Mouse (Mus musculus): ENCODE measurements around the gene Il1a. TPM values are rescaled to one million over a fixed set of nuclear protein-coding genes. Genes with fewer than 3 reads are reported as not detected.

Il1a gene
- under 1 TPM in 1 of 2 experiments, not detected in 1; 0.10 TPM for total RNA-seq (2021)
- long read RNA-seq, experiment 1, result 0 reads
- long read RNA-seq, experiment 2, result 0 reads

DNA sequence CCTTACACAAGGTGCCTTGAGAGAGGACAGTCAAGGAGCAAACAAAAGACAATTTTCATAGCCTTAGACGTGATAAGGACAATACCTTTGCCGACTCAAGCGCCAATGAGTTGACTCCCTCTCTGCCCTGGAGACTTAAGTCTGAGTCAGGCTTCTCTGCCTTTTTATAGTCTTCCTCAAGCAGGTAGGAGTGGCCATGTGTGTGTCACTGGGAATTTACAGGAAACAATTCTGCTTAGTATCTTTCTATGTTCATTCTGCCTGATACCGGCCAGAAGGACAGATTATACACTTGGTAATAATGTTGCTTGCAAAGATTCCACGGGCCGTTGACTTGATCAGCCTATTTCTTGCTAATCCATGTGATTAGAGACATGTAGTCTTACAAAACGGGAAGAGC is at the start of gene Il1a:
Gene Il1a (minus strand): TSS at position 137 of the 400 bp plus-strand sequence.
- intact Hi-C loops (cut with DNase I), result no loop called here
- no peak for DNase-seq

DNA sequence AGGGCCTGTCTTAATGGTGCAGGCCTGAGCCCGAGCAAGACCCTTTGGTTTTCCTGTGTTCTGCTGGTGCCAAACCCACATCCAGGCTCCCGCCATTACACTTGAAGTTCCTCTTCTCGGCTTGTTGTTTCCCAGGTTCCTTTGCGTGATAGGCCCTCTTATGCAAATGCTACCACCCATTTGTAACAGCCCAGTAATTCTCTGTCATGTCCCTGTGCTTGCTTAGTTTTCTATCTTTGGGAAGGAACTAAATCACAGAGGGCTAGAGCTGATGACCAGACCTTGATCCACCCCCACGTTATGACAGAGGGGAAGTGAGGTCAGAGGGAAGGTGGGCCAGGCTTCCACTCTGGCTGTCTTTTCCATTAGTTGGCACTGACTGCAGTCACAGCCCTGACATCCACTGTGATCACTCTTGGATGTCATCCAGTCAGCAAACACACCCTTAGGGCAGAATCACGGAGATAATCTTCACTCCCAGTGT is 28.4 kb upstream of the Il1a start:
- no peak for DNase-seq
- intact Hi-C loops (cut with DNase I), result no loop called here

DNA sequence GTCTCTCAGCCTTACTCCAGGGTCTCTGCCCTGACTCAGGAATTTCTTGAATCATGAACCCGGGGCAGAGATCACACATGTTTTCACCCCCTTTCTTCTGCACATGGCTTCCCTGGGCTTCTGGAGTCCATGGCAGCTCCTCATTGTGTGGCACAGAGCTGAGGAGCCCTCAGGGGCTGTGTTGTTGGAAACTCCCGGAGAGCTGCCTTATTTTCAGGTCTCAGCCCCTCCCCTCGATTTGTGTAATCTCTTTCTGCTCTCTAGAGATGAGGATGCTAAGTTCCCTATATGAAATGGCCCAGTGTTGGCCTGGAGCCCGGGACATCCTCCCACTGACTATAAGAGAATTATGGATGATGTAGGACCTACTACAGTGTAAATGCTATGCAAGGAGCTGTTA is 23.7 kb upstream of the Il1a start:
- intact Hi-C loops (cut with DNase I), result no loop called here
- DNase-seq, result no peak

DNA sequence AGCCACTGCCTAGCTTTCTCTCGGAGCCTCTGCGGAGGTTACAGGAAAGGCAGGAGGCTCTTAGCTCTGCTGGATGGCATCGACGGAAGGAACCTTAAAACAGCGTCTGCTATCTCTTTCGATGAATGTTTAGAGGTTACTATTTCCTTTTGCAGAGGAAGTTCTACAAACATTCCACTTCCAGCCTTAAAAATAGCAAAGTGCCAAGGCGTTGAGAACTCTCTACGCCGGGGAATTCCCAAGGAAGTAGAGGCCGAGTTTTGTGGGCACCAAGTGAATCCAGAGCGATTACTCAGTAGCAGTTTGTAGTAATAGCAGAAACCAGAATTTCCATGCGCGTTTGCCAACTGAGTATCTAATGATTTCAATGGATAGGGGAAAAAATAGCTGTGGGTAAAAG is 20.8 kb upstream of the Il1a start:
- intact Hi-C loops (cut with DNase I), result no loop called here
- DNase-seq, result no peak

DNA sequence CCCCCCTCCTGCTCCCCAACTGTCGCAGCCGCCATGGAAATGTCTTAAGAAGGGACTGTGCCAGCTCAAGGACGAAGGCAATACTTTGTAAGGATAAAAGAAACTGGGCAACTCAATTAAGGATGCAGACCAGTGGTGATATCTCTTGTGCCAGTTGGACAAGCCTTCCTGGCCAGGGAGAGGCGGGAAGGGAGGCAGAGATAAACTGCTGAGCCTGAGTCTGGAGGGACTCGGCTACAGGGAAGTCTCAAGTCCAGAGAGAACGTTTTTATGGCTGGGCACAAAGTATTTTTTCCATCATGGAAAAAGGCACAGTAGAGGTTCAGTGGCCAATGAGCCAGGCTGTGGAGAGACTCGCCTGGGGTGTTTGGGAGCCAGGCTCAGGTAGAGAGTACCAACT is 20.3 kb upstream of the Il1a start:
- DNase-seq, result no peak
- intact Hi-C loops (cut with DNase I), result no loop called here

DNA sequence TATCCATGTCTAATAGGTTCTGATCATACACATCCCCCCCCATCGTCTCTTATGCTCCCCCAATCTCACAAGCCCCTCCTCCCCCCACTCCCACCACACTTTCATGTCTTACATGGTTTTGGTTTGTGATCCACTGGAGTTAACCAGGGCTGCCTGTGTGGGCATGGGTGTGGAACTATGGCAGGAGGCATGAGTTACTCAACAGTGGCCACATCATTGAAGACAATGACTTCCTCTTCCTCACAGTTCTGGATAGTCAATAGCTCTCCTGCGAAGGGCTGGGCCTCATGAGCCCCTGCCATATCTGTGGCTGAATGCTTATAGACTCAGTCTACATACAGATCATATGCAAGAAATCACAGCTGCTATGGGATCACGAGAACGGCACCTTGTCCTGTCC is 18.5 kb upstream of the Il1a start:
- intact Hi-C loops (cut with DNase I), result no loop called here
- no peak for DNase-seq

DNA sequence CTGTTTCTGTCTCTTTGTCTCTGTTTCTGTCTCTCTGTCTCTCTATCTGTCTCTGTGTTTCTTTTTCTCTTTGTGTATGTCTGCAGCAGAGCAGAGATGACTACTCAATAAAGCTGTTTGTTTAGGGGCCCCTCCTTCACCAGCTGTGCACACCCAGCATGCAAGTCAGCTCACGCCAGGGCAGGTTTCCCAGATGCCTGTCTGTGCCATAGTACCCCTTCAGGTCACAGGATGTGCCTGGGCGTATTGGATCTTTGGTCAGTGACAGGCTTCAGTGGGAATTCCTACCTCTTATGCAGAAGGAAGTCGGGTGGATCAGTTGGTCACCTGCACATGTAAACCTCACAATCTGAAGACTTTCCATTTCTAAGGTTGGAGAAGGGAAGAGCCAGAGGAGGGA is 14.4 kb upstream of the Il1a start:
- intact Hi-C loops (cut with DNase I), result no loop called here
- DNase-seq, result no peak

DNA sequence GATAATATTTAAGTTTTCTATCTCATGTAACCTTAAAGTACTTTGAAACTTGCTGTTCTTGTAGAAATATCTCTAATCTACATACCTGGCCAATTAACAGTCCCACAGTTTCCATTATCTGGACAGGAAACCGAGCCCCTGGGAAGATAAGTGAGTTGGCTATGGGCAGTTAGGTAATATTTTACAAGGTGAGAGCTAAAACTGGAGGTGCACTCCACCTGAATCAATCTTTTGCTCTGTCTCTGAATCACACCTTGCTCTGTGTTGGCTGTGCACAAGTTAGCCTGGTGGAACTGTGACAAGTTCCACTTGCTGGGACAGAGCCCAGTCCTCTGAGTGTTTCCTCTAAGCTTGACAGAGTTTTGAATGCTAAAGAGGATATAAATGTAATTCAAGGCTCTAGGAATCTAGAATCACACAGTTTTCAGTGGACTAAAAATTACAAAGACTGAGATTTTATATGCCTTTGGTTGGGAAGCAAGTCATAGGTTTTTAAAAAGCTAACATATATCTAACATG is 12.4 kb upstream of the Il1a start:
- intact Hi-C loops (cut with DNase I), result no loop called here
- no peak for DNase-seq

DNA sequence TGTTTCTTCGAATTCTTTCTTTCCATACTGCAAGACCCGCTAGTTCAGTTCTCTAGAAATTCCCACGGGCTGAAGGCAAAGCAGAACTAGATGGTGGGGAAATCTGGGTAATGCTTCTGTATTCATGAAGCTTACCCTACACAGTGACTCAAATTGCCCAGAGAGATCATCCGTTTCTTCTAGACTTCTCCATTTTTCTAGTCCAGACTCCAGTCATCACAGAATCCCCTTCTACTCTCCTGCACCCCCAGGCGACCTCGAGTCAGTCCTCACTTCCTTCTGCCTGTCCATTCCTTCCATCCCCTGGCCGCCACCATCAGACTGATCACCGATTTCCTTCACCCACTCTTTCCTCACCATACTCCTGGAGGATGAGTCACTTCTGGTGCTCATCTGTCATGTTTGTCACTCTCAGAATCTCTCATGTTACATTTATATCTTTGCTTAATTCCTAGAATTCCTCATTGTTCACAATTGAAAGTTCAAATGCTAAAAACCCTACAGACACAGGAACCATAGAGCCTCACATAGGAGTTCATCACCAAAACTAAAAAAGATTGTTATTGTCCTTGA is 10.3 kb upstream of the Il1a start:
- intact Hi-C loops (cut with DNase I), result no loop called here
- no peak for DNase-seq

DNA sequence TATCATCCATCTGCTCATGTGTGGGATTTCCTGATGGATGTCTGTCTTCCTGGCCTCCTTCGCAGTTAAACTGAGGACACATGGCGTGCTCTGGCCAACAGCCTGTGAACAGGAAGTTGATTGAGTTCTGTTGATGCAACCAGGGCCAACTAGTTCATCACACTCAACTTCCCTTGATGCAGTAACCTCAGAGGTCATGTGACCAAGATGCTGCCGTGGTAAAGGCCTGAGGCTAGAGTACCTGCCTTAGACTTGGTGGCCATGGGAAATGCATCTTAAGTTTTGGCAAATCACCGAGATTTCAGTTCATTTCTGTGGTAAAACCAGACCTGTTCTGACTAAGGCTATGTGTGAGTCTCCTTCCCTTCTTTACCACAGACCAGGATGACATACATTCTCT is 6.1 kb upstream of the Il1a start:
- intact Hi-C loops (cut with DNase I), result no loop called here
- DNase-seq, result no peak

DNA sequence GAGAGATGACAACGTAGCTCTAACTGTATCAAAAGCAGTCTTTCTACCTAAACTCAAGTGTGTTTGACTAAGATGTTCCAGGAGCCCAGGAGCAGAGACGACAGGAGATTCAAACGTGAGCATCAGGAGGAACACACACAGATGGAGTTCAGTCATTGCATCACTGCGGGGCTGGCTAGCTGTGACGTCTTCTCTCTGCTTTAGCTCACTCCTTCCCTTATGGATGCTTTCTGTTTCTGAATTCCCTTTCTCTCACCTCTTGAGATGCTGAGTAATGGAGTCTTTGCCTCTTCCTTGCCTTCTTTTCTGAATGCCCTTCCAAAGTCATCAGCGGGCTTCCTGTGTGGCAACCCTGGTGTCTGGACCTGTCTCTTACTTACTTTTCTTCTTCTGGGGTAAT is 5.1 kb upstream of the Il1a start:
- no peak for DNase-seq
- intact Hi-C loops (cut with DNase I), result no loop called here

DNA sequence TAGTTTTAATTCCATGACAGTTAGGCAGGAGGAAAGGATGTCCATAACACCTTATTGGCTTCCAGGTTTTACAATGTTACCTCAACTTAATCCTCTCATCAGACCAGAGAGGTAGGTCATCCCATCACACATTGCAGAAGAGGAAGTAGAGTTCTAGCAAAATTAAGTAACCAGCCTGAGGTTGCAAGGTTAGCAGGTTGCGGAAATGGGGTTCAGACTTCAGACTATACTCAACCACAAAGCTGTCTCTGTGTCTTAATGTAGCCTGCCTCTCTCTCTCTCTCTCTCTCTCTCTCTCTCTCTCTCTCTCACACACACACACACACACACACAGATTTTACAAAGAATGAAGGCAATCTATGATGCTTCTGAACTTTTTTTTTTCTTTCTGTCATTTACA is 4.2 kb upstream of the Il1a start:
- no peak for DNase-seq
- intact Hi-C loops (cut with DNase I), result no loop called here

DNA sequence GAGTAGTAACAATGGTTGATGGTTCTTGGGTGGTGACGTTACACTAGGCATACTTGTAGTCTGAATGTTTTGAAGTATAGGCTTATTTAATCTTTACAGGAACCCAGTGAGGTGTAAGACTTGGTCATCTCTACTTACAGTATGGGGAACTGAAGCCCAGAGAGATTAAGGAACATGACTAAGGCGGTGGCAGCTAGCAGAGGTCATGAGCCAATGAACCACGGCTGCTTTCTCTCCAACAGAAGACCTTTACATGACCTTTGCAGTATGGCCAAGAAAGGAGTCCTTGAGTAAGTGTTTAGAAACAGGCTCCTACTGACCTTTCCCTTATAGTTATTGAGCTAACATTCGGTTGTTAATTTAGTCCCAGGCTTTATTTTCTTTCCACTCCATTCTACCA is 3.8 kb downstream of the Il1a start:
- intact Hi-C loops (cut with DNase I), result no loop called here
- no peak for DNase-seq

DNA sequence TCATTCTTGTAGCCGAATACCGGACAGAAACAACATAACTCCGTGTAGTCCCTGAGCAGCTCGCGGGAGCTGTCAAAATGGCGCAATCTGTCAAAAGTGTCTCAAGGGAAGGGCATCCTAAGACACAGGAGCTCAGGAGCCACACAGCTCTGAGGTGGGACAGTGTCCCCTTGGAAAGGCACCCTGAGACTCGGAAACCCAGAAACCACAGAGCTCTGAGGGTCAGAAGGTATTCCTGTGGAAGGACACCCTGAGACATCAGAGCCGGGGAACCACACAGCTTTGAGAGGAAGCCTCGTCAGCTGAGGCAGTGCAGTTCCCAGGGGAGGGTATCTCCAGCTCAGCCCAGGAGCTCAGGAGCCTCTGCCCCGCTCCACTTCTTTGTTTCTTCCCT is 12.2 kb downstream of the Il1a start:
- intact Hi-C loops (cut with DNase I), result loop anchor here (2.0 to 5.0 kb wide), 2 partner anchors 95 to 111 kb away; no protein-coding TSS in a partner anchor
- DNase-seq, result no peak

DNA sequence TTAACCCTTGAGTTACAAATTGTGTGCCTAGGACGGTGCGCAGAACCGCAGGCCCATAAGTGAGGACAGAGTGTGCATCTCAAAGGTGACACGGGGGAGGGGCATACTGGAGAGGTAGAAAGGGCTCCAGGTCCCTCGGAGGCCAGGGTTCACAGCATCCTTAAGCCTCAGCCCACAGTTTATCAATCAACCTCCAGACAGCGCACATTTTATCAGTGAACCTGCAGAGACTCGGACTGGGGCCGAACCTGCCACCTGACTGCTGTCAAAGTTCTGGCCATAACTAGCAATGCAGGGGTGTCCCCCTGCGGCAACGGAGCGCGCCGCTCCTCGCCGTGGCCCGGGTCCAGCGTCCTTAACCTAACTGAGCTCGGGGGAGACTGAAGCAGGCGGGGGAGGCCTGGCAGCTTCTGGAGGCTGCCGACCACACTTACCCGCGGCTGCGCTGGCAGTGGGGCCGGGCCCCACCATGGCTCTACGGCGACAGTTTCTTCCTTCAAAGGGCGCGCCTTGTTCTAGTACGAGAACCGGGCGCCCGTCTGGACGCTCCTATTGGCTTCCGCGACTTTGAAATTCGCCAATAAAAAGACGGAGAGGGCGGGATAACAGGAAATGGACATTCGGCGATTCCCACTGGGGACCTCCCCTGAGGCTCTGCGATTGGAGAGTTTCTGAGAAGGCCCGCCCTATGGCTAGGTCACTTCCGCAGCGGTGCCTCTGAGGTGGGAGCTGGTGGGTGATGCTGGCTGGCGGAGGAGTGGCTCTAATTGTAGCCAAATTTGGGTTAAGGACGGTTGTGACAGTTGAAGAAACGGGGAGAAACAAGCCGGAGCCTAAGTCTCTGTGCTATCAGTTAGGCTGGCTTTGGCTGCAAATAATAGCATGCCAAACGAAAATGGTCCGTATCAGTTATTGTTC is 12.8 kb downstream of the Il1a start, which contains the start of gene Ckap2l:
Gene Ckap2l (minus strand): TSS at position 542 of the 918 bp plus-strand sequence.
- peak; percentile 95 to 98 for DNase-seq
- intact Hi-C loops (cut with DNase I), result loop anchor here (2.0 to 5.0 kb wide), 2 partner anchors 95 to 112 kb away; no protein-coding TSS in a partner anchor

DNA sequence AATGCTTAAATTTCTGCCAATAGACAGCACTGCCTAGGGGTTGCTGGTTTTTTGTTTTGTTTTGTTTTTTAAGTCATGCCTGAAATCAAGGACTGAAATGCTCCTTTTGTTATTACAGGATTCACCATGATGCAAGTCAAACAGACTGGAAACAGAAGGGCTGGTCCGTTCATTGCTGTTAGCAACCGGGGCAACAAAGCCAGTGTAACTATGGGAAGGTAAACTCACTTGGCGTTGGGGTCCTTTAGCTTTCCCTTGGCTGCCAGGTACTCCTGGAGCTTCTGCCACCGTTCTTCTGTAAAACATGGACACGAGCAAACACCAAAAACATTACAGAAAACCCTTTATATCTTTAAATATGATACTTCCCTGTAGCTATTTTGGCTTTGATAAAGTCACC is 13.7 kb downstream of the Il1a start:
- DNase-seq, result no peak
- intact Hi-C loops (cut with DNase I), result loop anchor here (2.0 to 5.0 kb wide), 2 partner anchors 96 to 113 kb away; no protein-coding TSS in a partner anchor

DNA sequence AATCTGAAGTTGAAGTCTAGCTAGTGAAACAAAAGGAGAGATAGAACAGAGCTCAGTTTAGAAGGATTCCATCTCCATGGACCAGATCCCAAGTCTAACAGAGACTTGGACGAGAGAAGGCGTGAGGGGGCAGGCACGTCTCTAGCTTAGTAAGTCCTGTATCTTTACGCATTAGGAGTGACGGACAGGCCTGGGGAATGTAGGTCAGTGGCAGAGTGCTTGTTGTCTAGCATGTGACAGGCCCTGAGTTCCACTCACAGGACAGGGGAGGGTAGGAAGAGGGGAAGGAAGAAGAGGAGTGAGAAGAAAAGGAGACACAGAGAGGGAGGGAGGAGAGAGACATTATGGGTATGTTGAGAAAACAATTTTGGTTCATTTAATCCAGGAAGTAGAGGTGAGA is 14.7 kb downstream of the Il1a start:
- no peak for DNase-seq
- intact Hi-C loops (cut with DNase I), result loop anchor here (5.0 kb wide), 1 partner anchor 97 kb away; no protein-coding TSS in a partner anchor

DNA sequence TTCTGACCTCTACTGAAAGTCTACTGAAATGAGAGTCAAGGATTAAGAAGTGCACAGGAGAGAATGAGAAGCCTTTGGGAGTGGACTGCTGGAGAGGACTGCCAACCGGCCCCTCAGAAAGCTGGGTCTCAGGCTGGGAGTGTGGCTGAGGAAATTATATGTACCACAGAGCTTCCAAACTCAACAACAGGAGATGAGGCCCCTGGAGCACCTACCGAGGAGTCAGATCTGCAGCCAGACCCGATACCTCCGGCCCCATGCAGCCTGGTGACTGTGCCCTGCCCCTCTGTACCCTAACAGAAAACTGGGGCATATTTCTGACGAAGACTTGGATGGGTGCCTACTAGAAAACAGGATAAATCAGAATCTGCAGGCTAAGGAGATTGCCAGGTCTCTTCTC is 35.9 kb downstream of the Il1a start:
- no peak for DNase-seq
- intact Hi-C loops (cut with DNase I), result no loop called here

DNA sequence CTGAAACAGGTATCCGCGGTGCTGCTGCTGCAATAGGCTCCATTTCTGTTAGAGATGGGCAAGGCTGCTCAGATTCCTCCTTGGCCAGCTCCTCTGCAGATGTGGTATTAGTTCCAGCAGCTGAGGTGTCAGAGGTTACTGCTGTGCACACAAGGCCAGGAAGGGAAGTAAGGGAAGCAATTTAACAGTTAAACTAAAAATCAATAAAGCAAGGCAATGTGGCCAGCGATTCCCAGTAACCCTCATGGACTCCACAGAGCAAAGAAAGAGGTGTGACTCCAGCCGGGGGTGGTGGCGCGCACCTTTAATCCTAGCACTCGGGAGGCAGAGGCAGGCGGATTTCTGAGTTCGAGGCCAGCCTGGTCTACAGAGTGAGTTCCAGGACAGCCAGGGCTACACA is 39.2 kb downstream of the Il1a start:
- DNase-seq, result no peak
- intact Hi-C loops (cut with DNase I), result no loop called here

DNA sequence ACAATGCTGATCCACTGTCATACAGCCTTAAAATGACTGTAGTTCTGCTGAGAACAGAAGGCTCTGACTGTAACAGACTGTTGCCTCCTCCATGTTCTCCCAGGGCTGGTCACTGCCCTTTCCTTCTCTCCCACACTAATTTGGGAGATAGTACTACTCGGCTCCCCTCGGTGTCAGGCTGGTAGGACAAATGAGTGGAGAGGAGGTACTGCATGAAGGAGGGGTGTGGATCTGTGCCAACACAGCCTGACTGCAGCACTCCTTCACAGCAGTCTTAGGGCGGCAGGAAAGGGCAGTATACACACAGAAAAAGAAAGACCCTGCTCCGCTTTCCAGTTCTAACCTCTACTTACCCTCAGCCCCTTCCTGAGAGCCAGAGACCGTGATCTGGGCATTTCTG is 39.8 kb downstream of the Il1a start:
- intact Hi-C loops (cut with DNase I), result no loop called here
- no peak for DNase-seq

DNA sequence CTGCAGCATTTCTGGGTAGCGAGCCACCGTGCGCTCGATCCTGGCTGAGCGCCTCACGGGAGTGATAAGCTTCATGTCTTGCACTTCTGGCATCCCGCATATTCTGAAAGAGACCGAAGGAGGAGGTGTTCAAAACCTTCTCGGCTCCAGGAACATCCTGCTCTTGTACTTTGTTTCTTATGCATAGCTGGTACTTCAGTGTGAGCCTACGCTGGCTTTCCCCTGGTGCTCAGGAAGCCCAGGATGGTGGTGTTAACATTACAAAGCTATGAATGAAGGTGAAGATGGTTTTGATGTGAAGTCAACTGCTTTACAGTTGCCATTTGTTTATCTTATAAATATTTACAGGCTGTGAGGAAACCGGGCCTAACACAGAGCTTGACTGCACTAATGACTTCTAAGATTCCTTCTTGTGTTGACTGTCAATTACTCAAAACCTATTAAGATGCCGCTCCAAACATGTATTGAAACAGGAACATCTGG is 40.6 kb downstream of the Il1a start:
- intact Hi-C loops (cut with DNase I), result no loop called here
- no peak for DNase-seq

Measured in heart, postnatal 14 days (tissue).